Mouse (Mus musculus) hematopoietic stem cell, adult 5-6 weeks (primary cell): ENCODE results near the gene Arhgef6. TPM values are rescaled to one million over a fixed set of nuclear protein-coding genes. Genes with fewer than 3 reads are reported as not detected.

ENCODE experiments used
- ATAC-seq, 2 experiments: fragments of 125-278 bp in 1 of 2; replicated peaks in 1 of 2; 2 replicates each; pipeline ENCODE4 v1.8.0; 2016 to 2017; ENCODE audit warnings: inconsistent platforms in 2 of 2, mild to moderate bottlenecking in 2 of 2, moderate number of reproducible peaks in 2 of 2, low read depth in 1 of 2, moderate TSS enrichment in 1 of 2; ENCODE audit not compliant: low FRiP score in 2 of 2, poor library complexity in 2 of 2, severe bottlenecking in 2 of 2, insufficient read depth in 1 of 2, low TSS enrichment in 1 of 2
- total RNA-seq: library from RNA; stranded (forward); fragments of 172-1452, 232-1000 nt; gene quantifications from 2 replicates; pipeline ENCODE4 v1.2.3, GENCODE M21; 2017

The Arhgef6 gene
- total RNA-seq: 145 and 178 TPM in 2 replicates

DNA sequence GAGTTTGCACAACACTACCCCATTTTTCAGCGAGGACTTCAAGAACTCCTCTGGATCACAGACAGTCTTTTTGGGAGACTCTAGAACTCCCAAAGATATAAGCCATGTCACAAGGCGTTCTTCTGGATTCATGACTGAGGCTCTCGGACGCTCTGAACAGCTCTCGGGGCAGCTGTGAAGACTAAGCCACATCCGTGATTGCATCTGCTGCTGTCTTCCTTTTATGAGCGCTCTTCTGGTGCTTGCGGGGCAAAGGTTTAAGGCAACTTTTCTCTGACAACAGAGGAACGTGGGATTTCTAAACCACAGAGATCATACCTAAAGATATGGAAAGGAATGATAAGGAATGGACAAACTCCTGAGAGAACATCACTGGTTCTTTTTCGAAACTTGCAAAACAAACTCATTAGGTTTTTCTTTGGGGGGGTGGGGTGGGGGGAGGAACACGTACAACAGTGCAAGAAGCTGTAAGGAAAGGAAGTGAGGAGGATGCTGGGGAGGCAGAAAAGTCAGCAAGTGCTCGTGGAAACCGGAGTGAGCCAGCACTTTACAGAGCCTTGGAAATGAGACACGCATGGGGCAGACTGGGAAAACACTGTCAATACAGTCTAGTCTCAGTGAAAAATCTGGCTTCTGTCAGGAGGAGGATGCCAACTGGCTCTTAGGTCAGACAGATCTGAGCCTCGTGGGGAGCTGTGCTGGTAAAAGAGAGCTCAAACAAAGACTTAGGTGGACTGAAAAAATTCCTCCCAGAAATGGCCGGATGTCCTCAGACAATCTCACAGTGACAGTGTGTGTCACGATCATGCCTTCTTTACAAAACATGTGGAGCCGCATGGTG, at the start of gene Arhgef6:
Gene Arhgef6, minus strand, starts transcription at position 359 of the 841 bp plus-strand sequence.
- ATAC-seq: peak; percentile 37 to 70; a peak in 1 of 4 replicates

DNA sequence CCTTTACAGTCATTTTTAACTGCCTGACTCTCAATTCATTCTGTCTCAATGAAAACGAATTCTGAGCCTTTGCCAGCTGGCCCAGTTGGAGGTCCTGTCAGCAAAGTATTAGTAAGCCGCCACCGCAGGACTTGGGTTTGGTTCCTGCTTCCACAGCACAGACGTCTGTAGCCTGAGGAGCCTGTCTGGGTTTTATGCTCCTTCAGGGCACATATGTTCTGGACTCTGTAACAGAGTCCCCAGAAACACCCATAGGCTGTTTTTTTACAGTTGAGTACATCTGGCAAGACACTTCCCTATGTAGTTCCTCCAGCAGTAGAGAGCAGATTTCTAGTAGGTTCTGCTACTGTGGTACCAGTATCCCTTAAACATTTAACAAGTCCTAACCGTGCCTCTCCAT, 42.4 kb upstream of the Arhgef6 start:
- ATAC-seq: no peak

DNA sequence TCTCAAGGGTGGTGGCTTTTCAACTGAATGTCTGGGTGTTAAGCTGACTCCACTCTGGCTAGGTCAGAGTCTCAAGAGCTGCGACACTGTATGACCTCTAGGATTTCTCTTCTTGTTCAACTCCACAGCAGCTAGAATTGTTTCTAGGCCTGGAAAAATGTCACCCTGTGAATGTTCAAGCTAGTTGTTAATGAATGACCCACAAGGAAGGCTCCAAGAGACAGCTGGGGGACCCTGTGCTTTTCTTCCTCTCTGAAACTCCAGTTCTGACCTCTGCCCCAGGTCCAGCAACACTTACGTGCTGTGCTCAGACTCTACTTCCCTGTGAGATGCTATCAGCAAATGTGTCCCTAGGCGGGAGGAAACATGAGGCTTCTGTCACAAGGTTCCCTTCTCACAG, 40.0 kb upstream of the Arhgef6 start:
- no peak for ATAC-seq

DNA sequence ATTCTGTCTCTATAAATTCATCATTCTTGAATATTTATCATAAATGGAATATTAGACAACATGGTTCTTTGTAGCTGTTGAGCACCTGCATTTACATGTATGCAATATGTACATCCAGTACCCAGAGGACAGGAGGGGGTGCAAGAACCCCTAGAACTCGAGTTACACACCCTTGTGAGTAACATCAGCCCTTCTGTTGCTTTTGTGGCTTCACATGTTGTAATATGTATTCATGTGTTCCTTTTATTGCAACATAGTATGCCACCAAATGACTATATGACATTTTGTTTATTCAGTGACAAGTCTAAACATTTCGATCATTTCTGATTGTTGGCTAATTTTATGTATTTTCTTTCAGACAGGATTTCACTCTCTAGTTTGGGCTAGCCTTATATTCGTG, 38.6 kb upstream of the Arhgef6 start:
- ATAC-seq: no peak; a peak in 1 of 4 replicates

DNA sequence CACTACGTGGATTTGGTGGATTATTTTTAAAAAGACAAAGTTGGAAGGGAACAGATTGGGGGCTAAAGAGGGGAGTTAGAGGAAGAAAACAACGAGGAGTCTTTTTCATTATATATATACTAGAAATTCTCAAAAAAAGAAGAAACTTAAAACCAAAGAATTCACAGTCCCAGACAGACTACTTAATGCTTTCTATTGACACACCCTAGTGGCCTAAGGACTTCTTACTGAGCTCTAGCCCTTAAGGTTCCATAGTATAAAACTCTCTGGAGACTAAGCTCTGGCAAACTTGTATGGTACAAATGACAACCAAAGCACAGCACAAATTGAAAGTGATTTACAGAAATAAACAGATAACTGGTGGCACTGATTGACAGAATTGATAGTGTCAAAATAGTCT, 35.5 kb upstream of the Arhgef6 start:
- no peak for ATAC-seq

DNA sequence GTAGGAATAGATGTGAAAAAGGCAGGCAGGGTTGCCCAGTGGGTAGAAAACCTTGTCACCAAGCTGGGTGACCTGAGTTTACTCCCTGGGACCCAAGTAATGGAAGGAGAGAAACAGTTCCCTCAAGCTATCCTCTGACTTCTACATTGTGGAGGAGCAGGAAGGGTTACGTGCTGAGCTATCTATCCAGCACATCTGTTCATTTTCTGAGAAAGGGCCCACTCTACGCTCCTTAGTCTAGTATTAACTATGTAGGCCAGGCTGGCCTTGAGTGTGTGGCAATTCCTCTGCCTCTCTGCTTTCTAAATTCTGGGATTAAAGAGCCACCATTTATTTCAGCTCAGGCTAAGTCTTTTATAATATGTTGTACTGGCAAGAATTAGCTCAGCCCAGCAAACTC, 35.0 kb upstream of the Arhgef6 start:
- no peak for ATAC-seq

DNA sequence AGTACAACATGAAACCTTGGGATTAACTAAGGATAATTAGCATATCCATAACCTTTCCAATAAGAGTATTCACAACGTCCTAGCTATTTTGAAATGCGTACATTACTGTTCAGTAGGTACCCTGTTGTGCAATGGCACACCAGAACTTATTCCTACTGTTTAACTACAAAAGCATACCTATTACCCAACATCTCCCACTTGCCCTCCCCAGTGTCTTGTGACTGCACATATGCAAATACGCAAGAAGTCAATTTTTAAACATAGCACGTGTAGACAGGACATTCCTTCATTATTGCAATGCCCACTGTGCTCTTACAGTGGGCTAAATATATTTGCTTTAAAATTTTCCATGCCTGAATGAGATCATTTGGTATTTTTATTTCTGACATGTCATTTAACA, 34.4 kb upstream of the Arhgef6 start:
- no peak; a peak in 1 of 4 replicates for ATAC-seq

DNA sequence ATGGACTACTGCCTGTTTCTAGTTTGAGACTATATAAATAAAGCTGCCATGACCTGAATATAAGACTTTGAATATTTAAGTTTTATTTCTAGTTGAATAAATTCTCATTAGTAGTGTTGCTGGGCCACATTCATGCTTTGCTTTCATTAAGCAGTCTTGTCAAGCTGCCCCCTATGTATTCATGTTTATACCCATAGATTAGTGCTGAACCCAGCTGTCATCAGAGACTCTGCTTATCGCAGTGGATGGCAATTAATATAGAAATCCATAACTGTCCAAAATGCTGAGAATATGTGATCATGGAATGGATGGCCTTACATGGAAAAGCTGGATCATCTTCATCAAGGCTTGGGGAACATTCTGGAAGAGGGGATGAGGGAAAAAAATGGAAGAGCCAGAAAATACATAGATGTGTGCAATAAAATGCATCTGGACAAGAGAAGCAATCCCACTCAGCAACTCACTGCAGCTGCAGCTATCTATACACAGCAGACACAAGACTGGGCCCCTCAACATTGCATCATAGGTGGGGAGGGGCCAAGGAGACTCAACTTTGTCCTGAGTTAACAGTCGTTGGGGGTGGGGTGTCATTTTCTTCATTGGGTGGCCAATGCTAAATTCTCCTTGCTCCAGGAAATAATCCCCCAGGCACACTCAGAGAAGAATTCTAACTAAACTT, 26.5 kb upstream of the Arhgef6 start:
- no peak for ATAC-seq

DNA sequence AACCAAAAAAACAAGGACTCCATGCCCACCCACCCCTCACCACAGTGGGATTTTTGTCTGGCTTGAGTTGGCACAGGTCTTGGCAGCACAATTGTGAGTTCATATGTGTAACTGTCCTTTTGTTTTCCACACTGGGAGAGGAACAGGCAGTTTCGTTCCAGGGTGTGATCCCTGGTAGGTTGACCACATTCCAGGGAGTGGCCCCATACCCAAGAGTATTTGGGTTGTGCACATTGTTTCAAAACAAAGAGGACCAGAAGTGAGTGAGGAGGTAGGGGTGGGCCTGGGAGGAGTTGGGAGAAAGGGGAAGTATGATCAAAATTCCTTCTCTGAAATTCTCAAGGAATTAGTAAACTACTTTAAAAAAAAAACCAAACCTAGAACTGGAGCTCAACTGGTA, 20.8 kb upstream of the Arhgef6 start:
- no peak for ATAC-seq

DNA sequence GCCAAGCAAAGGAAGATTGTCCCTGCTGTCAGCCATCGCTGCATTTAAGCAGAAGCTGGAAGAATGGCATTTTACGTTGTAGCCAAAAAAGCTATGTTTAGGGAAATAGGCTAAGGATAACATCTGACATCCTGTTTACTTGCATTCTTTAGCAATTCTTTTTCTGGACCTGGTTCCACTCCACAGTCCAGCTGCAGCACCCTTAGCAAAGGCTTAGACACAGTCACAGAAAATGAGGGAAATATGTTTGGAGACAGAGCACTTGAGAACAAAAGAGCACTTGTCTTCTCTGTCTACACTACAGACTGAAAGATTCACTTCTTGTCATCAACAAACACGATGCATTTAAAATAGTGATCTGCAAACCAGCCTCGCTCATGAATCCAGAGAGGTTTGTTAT, 691 bp upstream of the Arhgef6 start:
- ATAC-seq: no peak

DNA sequence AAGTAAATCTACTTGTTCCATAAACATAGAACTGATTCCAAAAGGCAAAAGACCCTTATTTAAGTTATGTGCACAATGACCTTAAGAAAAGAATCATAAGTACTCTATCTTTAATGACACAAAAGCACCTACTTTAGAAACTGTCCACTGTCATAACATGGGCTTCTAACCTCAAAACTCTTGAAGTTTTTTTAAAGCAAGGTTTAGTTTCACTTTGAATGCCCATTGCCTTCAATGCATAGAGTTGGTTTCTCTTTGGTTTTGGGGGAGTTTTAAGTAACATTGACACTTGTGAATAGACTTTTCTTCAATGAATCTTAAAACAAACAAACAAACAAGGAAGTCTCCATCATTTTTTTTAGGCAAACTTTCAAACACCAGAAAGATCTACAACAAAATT, 947 bp downstream of the Arhgef6 start:
- ATAC-seq: peak; percentile 43 to 65; a peak in 2 of 4 replicates

DNA sequence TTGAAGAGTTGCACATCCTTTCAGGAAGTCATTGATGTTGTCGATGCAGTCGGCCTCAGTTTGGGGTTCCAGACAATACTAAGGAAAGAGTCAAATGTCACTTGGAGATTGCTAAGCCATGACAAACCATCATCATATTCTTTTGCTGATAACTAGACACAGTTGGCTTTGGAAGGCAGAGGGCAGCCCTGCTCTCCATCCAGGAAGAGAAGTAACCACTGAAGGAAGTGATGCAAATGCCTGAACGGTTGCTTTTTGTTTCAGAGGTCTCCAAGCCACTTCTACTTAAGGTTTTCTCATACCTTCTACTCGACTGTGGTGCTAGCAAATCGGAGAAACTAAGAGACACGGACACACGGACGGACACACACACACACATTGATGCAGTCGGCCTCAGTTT, 1.6 kb downstream of the Arhgef6 start:
- peak; percentile 71 to 74; a peak in 3 of 4 replicates for ATAC-seq

DNA sequence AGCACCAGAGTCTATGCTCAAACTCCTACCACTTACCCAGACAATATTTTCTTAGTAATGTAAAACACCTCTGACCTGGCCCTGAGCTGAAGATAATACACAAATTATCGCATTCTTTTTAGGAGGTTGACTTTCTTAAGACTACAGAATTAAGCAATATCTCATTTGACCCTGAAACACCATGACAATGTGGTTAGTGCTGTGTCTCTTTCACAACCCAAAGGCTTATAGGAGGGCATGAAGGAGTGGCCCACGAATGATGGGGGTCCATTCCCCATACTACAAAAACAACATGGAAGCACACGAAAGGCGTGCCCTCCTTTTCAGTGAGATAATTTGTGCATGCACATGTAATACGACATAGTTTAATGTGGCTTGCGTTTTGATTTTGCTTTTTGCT, 3.2 kb downstream of the Arhgef6 start:
- ATAC-seq: no peak

DNA sequence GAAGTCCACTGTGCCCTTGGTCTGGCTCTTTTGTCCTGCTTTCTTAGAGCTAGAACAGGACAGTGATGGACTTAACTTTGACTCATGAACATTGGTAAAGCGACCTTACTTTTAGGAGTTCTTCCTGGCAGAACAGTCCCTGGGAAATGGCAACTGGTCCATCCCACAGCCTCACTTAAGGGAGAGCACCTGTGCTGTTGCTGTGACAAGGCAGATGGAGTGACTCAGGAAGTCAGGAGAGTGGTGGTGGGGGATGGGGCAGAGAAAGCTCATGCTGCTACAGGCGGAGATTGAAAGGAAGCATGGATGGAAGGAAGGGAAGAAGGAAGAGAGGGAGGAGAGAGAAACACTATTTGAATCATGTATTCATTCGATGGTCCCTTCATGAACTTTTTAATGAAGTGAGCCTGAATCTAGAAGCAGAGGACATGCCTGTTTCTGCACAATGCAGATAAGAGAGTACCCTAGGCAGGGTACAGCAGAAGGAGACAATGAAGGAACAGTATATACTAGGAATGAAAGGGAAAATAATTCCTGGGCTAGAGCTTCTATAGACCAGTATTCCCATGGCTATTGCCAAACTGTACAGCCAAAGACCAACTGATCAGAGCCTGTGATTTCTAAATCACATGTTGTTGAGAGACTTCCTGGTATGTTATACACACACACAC, 10.7 kb downstream of the Arhgef6 start:
- ATAC-seq: no peak

DNA sequence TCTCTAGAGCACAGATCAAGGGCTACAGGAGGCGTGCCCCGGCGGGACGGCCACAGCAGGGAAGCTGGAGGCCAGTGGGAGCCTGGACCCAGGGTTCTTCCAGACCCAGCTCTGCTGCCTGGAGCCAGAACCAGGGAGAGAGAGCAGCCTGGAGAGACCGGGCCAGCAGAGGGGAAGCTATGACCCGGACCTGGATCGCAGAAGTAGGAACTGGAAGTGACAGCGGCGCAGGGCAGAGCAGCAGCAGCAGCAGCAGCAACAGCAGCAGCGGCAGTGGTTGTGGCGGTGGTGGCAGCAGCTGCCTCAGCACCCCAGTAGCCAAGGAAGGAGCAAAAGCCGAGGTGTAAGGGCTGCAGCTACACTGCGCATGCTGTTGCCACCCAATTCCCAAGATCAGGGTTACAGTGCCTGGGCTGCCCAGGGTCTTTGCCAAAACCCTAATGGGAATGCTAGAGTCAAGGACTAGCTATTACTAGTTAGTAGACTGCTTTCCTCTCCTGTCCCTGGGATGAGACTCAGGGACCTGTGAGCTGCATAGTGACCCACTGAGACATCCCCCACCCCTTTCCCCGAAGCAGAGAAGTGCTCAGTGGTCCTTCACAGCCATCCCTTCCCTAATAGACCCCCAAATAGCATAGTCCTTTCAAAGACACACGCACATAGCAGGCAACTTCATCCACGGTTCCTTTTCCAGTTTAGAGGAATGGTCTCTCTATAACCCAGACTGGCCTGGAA, 11.9 kb downstream of the Arhgef6 start:
- peak; percentile 88 to 92 for ATAC-seq

DNA sequence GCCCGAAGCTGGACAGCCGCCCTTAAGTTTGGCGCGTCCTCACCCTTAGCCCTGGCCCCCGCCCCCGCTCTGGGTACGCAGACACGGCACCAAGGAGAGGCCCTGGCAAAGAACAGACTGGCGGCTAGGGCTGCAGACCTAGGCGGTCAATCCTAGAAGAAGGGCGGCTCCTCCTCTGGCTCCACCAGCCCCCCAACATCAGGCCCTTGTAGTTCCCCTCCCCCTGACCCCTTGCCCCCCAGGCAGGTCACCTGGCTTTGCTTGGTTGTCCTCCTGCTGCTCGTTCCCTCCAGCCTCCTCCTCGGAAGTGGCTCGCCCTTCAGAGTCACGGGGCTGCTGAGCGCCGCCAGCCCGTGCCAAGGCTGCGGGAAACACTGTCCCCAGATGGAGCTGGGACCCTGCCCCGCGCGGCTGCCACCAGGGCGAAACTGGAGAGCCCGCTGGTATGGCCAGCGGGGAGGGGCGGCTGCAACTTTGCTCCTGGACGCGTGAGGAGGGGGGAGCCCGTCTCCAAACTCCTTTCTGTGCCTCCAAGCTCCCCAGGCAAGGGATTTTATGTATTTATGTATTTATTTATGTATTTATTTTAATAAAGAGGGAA, 12.6 kb downstream of the Arhgef6 start:
- ATAC-seq: peak; percentile 44 to 56; a peak in 2 of 4 replicates

DNA sequence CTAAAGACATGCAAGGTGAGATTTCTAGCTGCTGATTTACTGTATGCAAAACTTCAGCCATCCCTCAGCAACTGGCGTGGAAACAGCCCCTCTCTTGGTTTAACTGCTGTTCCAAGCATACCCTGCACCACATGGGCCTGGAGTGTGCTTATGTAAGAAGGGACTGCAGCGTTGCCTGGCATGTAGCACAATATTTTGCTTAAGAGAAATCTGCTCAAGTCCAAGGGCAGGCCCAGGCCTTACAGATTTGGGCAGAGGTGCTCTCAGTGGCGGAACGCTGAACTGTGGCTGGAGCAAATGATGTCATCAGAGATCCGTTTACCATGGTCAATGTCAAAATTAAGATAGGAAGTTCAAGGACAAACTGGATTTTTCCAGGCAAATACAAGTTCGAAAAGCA, 13.6 kb downstream of the Arhgef6 start:
- no peak for ATAC-seq
